Mouse (Mus musculus): Measurements from ENCODE around the gene Plcb3. TPM values are rescaled to one million over a fixed set of nuclear protein-coding genes. Genes with fewer than 3 reads are reported as not detected.
A peak's percentile ranks its signal among the peaks of the same experiment; 100 is the strongest.
"Not testable (repeated sequence)": the region's sequence is repeated elsewhere in the genome, so short reads cannot be mapped to it uniquely, and the experiment has no call there.

The Plcb3 gene
- polyA plus RNA-seq, 1 experiment from 2014 or later = 198 TPM

DNA sequence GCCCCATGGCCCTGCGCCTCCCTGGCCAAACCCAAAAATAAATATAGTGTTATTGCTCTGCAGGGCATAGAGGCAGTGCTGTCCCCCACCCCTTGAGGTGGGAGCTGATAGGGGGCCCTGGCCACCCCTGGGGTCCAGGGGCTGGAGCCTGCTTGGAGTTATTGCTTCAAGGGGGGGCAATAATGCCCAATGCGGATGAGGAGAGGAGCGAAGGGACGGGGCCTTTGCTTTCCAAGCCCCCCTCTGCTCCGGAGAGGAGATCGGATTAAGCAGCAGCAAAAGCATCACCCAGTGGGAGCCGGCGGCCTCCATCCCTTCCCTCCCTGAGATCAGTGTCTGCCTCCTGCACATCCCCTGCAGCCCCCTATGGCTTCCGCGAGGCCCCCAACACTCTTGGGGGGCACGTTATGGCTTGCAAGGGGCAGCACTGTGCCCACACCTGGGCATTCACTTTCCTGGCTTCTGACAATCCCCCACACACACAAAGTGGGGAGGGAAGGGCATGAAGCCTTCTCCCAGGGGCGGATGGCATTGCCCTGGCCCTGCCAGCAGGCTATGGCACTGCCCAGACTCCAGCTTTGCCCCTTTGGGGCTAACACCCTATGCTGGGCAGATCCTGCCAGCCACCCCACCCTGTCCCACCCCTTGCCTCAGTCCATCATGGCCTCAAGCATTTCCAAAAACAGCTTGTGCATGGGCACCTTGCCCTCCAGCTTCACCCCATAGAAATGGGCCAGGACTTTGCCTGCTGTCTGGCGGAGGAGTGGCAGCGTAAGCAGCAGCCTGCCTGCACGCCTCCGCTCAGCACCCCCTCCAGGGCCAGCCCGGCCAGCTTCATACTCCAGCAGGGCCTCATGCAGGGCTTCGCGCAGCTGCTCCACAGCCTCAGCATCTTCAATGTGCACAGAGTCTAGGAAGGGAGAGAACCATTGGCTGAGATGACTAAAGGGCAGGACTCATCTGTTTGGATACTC is 64.9 kb downstream of the Plcb3 start:
- Histone ChIP-seq H3K4me2 (ENCODE audit: low read depth, low read length) (peak overlapping the region; percentile 58), H3K36me3 (ENCODE audit: control insufficient read depth, insufficient read depth, low read length) (peaks cover 19% of the 10 kb centered on the region), H3K4me1 (ENCODE audit: control insufficient read depth, insufficient read depth, low read length) (peaks cover 19% of the 10 kb centered on the region), H3K9me3 (ENCODE audit: control insufficient read depth, low read length) (no peaks in the 10 kb centered on the region), H3K27ac (ENCODE audit: low read length) (peak overlapping the region; percentile 23; the same call in 1 of the 2 replicates), H3K9ac (ENCODE audit: low read depth, low read length) (peak overlapping the region; percentile 49), H3K27me3 (replicated peaks; ENCODE audit: control insufficient read depth, insufficient read depth, low read length) (no peaks in the 10 kb centered on the region), H3K4me3 (ENCODE audit: low read length) (peak overlapping the region; percentile 28)
- WGBS = 81% methylated on average over 19 of the region's 19 CpGs
- ATAC-seq = no peak

DNA sequence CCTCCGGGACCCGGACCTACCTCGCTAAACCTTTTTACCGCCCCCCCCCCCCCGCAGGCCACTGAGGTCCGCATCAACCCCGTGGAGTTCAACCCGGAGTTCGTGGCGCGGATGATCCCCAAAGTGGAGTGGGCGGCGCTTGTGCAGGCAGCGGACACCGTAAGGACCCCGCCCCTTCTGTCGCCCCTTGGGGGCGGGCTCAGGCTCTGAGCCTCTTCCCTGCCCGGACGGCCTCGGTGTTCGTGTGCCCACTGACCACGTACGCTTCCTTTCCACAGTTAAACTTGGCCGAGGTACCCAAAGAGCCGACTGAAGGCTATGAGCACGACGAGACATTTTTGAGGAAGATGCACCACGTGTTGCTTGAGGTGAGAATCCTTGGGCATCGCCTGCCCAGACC is 66.0 kb downstream of the Plcb3 start:
- H3K27ac ChIP-seq (ENCODE audit: low read length) = peak overlapping the region; percentile 99
- H3K27me3 ChIP-seq (replicated peaks; ENCODE audit: control insufficient read depth, insufficient read depth, low read length); H3K9me3 ChIP-seq (ENCODE audit: control insufficient read depth, low read length): not testable (repeated sequence)
- peak overlapping the region; percentile 60 for H3K4me3 ChIP-seq (ENCODE audit: low read length)
- H3K36me3 ChIP-seq (ENCODE audit: control insufficient read depth, insufficient read depth, low read length) = peaks cover 22% of the 10 kb centered on the region
- peak; percentile 48 for ATAC-seq
- peaks cover 17% of the 10 kb centered on the region for H3K4me1 ChIP-seq (ENCODE audit: control insufficient read depth, insufficient read depth, low read length)
- 0% methylated on average over 30 of the region's 30 CpGs for WGBS
- H3K4me2 ChIP-seq (ENCODE audit: low read depth, low read length) = peak overlapping the region; percentile 58
- peak overlapping the region; percentile 77 for H3K9ac ChIP-seq (ENCODE audit: low read depth, low read length)

DNA sequence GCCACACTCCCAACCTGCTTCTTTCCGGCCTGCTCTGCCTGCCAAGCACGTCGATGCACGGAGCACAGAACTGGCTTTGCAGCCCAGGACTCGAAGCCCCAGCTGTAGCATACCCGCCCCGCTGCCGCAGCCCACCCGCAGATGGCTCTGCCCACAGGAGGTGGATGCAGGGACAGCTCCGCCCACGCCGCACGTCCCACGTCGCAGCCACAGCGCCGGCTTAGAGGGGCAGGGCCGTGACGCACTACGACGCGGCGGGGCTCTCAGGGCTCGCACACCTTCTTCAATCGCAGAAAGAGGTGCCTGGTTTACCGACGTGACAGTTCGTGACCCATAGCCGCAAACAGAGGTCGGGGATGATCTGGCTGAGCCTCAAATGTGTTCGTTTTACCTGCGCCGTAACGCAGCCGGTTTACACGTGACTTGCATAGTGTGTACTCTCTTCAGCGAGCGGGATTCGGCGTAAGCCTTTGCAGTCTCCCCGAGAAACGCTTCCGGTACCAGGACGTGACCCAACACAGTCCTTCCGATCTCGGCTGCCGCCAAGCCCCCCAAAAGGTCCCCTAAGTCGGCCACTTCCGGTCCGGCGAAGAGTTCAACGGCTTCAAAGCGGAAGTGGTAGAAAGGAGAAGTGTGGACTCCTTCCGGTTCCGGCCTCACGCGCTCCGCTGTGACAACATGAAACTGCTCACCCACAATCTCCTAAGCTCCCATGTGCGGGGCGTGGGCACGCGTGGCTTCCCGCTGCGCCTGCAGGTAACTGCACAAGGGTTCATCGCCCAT is 66.6 kb downstream of the Plcb3 start, which contains the start of the genes Trmt112 and Prdx5:
TSS of gene Trmt112 (plus strand) at position 192 of the 783 bp plus-strand sequence.
TSS of gene Prdx5 (minus strand) at position 600 of the 783 bp plus-strand sequence.
- H3K4me3 ChIP-seq (ENCODE audit: low read length) = peak within 1 kb of the TSS; percentile 60
- peak; percentile 94 for ATAC-seq
- peak within 1 kb of the TSS; percentile 99 for H3K27ac ChIP-seq (ENCODE audit: low read length)
- peaks cover 22% of the 10 kb centered on the region for H3K36me3 ChIP-seq (ENCODE audit: control insufficient read depth, insufficient read depth, low read length)
- peak within 1 kb of the TSS; percentile 77 for H3K9ac ChIP-seq (ENCODE audit: low read depth, low read length)
- peaks cover 17% of the 10 kb centered on the region for H3K4me1 ChIP-seq (ENCODE audit: control insufficient read depth, insufficient read depth, low read length)
- no peaks in the 10 kb centered on the region for H3K27me3 ChIP-seq (replicated peaks; ENCODE audit: control insufficient read depth, insufficient read depth, low read length)
- under 1% methylated on average over 65 of the region's 65 CpGs for WGBS
- H3K4me2 ChIP-seq (ENCODE audit: low read depth, low read length) = peak within 1 kb of the TSS; percentile 58
- H3K9me3 ChIP-seq (ENCODE audit: control insufficient read depth, low read length) = no peaks in the 10 kb centered on the region

DNA sequence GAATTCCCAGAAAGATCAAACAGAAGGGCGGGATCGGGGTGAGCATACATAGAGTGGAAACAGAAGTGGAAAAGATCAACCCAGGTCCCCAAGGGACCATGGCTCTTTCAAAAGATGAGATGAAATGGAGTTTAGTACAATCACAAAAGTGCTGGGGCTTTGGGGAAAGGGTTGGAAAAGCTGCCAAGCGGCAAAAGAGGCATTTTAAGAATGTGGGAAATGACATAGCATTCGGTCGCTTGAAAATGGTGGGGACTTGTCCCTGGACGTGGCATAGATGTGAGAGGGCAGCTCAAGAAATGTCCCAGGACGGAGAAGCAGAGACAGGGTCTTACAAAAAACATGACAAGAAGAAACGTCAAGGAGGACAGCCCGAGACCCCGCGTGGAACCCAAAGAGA is 67.2 kb downstream of the Plcb3 start:
- Histone ChIP-seq H3K27ac (ENCODE audit: low read length) (peak overlapping the region; percentile 99), H3K9ac (ENCODE audit: low read depth, low read length) (peak overlapping the region; percentile 77), H3K4me1 (ENCODE audit: control insufficient read depth, insufficient read depth, low read length) (peaks cover 17% of the 10 kb centered on the region), H3K36me3 (ENCODE audit: control insufficient read depth, insufficient read depth, low read length) (peaks cover 26% of the 10 kb centered on the region), H3K4me2 (ENCODE audit: low read depth, low read length) (peak overlapping the region; percentile 58), H3K9me3 (ENCODE audit: control insufficient read depth, low read length) (no peaks in the 10 kb centered on the region), H3K27me3 (replicated peaks; ENCODE audit: control insufficient read depth, insufficient read depth, low read length) (no peaks in the 10 kb centered on the region), H3K4me3 (ENCODE audit: low read length) (peak overlapping the region; percentile 60)
- ATAC-seq = no peak; the same call in 1 of the 2 replicates
- 4% methylated on average over 11 of the region's 11 CpGs for WGBS

DNA sequence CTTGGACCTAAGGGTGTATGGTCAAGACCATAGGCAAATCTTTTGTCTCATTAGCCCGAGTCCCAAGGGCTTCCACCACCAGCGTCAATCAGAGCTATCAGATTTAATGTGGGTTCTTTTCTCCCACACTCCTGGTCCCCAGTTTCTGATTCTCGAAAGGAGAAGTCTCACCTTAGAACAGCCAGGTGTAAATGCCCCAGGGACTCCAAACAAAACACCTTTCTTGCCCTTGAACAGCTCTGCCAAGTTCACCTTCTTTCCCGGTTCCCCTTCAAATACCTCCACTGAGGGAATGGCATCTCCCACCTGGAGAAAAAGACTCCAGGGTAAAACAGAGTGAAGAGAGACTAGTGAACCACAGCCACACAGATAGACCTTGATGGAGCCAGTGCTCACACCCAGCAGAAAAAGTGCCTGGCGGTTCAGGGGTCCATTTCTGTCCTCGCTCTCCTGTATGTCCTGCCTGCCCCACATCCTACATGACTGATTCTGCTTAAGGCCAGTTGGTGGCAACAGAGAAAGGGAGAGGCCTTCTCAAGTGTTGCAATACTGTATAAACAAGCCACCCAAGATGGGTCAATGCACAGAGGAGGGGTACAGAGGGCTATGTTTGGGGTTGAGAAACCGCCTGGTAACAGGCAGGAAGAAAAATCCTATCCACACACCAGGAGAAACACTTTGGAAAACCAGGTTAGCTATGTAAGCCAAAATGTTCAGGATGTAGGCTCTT is 68.3 kb downstream of the Plcb3 start:
- Histone ChIP-seq H3K36me3 (ENCODE audit: control insufficient read depth, insufficient read depth, low read length) (peaks cover 22% of the 10 kb centered on the region), H3K9ac (ENCODE audit: low read depth, low read length) (peak overlapping the region; percentile 41), H3K27me3 (replicated peaks; ENCODE audit: control insufficient read depth, insufficient read depth, low read length) (no peaks in the 10 kb centered on the region), H3K4me2 (ENCODE audit: low read depth, low read length) (peak overlapping the region; percentile 58), H3K4me3 (ENCODE audit: low read length) (peak overlapping the region; percentile 60), H3K4me1 (ENCODE audit: control insufficient read depth, insufficient read depth, low read length) (peaks cover 17% of the 10 kb centered on the region), H3K9me3 (ENCODE audit: control insufficient read depth, low read length) (no peaks in the 10 kb centered on the region), H3K27ac (ENCODE audit: low read length) (no peak overlapping the region)
- WGBS = 80% methylated on average over 7 of the region's 7 CpGs
- no peak for ATAC-seq

DNA sequence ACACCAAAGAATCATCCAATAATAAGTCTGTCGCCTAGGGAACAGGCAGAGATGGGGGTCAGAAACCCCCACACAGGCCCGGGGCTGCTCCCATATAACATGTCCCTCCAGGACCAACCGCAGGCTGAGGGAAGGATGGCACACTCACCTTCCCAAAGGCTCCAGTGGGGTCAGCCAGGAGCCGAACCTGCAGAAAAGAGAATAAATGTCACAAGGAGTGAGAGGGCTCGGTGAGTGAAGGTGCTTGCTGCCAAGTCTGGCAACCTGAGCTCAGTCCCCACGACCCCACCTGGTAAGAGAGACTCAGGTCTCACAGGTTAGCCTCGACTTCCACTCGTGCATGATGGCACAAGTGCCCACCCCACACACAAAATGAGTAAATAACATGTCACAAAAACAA is 69.2 kb downstream of the Plcb3 start:
- no peaks in the 10 kb centered on the region for H3K9me3 ChIP-seq (ENCODE audit: control insufficient read depth, low read length)
- 88% methylated on average over 8 of the region's 8 CpGs for WGBS
- H3K27ac ChIP-seq (ENCODE audit: low read length) = no peak overlapping the region
- no peak overlapping the region for H3K9ac ChIP-seq (ENCODE audit: low read depth, low read length)
- no peak for ATAC-seq
- H3K27me3 ChIP-seq (replicated peaks; ENCODE audit: control insufficient read depth, insufficient read depth, low read length) = no peaks in the 10 kb centered on the region
- H3K4me2 ChIP-seq (ENCODE audit: low read depth, low read length) = no peak overlapping the region
- no peak overlapping the region for H3K4me3 ChIP-seq (ENCODE audit: low read length)
- H3K4me1 ChIP-seq (ENCODE audit: control insufficient read depth, insufficient read depth, low read length) = peaks cover 14% of the 10 kb centered on the region
- H3K36me3 ChIP-seq (ENCODE audit: control insufficient read depth, insufficient read depth, low read length) = peaks cover 13% of the 10 kb centered on the region

DNA sequence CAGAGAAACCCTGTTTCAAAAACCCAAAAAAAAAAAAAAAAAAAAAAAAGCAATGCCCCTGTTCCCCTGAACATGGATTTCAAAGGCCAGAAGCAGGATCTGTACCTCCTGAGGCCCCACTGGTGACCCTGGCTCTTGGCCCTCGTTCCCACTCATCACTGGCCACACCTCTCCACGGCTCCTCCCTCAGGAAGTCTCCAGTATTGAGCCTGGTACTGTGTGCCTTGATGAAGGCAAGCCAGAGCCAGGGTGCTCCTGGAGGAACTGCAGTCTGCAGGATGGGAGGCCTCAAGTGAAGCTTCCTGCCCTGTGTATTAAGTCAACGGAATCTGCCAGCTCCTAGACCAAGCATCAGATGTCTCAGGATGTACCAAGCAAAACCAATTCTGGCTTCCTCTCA is 70.1 kb downstream of the Plcb3 start:
- Histone ChIP-seq H3K4me1 (ENCODE audit: control insufficient read depth, insufficient read depth, low read length) (peaks cover 11% of the 10 kb centered on the region), H3K27ac (ENCODE audit: low read length) (no peak overlapping the region), H3K36me3 (ENCODE audit: control insufficient read depth, insufficient read depth, low read length) (peaks cover 6% of the 10 kb centered on the region; the same call in 1 of the 2 replicates), H3K4me2 (ENCODE audit: low read depth, low read length) (no peak overlapping the region), H3K4me3 (ENCODE audit: low read length) (no peak overlapping the region), H3K9ac (ENCODE audit: low read depth, low read length) (0 out of 2 replicates have a peak overlapping the region, but pooled peaks have one; percentile 14), H3K9me3 (ENCODE audit: control insufficient read depth, low read length) (no peaks in the 10 kb centered on the region), H3K27me3 (replicated peaks; ENCODE audit: control insufficient read depth, insufficient read depth, low read length) (no peaks in the 10 kb centered on the region)
- ATAC-seq = no peak
- 74% methylated on average over 3 of the region's 3 CpGs for WGBS

DNA sequence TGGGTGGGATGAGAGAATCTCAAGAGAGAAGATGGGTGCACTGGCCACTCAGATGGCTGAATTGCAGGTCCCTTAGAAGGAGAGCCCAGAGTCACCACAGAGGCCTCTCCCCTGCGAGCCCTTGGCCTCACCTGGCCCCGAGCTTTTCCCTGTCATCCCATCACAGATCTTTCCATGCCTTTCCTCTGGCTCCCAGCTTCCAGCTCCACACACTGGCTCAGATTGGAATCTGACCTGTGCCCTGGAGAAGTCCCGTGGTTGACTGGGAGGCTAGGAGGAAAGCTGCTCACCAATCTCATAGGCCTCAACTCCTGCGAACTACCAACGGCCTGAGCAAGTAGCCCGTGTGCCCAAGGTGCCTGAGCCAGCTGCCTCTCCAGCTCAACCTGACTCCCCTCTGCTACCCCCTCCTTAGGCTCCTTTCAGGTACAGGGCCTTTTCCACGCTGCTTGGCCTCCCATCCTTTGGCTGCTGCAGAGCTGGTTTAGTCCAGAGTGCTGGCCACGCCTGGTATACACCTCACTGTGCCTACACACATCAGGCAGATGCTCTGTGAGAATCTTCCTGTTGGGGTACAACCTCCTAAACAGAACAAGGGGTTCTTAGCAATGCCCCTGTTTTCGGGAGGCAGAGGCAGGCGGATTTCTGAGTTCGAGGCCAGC is 70.6 kb downstream of the Plcb3 start:
- Histone ChIP-seq H3K4me2 (ENCODE audit: low read depth, low read length) (no peak overlapping the region), H3K27ac (ENCODE audit: low read length) (no peak overlapping the region), H3K9ac (ENCODE audit: low read depth, low read length) (no peak overlapping the region), H3K27me3 (replicated peaks; ENCODE audit: control insufficient read depth, insufficient read depth, low read length) (no peaks in the 10 kb centered on the region), H3K4me3 (ENCODE audit: low read length) (no peak overlapping the region), H3K4me1 (ENCODE audit: control insufficient read depth, insufficient read depth, low read length) (peaks cover 7% of the 10 kb centered on the region), H3K9me3 (ENCODE audit: control insufficient read depth, low read length) (no peaks in the 10 kb centered on the region), H3K36me3 (ENCODE audit: control insufficient read depth, insufficient read depth, low read length) (peaks cover 6% of the 10 kb centered on the region; the same call in 1 of the 2 replicates)
- no peak for ATAC-seq
- WGBS = 91% methylated on average over 11 of the region's 11 CpGs

All from intestine, embryonic 16.5 days (tissue).